Mouse (Mus musculus) stomach, embryonic 14.5 days (tissue): ENCODE measurements around the gene Dennd2a. TPM values are rescaled to one million over a fixed set of nuclear protein-coding genes. Genes with fewer than 3 reads are reported as not detected.
"Not testable (repeated sequence)": the region's sequence is repeated elsewhere in the genome, so short reads cannot be mapped to it uniquely, and the experiment has no call there.

Source experiments
- ATAC-seq: fragments of 200-750 bp; cut with Nextera tagmentation; 2 replicates; pipeline ENCODE4 v1.8.0; 2017; ENCODE audit warnings: low read depth, moderate TSS enrichment; ENCODE audit not compliant: insufficient number of reproducible peaks, insufficient read depth, low FRiP score
- H3K27ac ChIP-seq: fragments of 300-500 bp; sonication (generic); 2 replicates; pipeline ENCODE4 v1.5.1; 2014; ENCODE audit warnings: mild to moderate bottlenecking, low read length, moderate library complexity, mixed read lengths
- H3K27me3 ChIP-seq: fragments of 300-500 bp; sonication (generic); 2 replicates; pipeline ENCODE4 v1.6.1; 2014; ENCODE audit warnings: low read length, control low read depth, mixed read lengths; ENCODE audit not compliant: control insufficient read depth, insufficient read depth
- H3K36me3 ChIP-seq: fragments of 300-500 bp; sonication (generic); 2 replicates; pipeline ENCODE4 v1.6.1; 2014; ENCODE audit warnings: mild to moderate bottlenecking, control low read depth, low read length, moderate library complexity, mixed read lengths; ENCODE audit not compliant: control insufficient read depth, insufficient read depth
- H3K4me1 ChIP-seq: fragments of 300-500 bp; sonication (generic); 2 replicates; pipeline ENCODE4 v1.6.1; 2014; ENCODE audit warnings: low read length, control low read depth, mixed read lengths; ENCODE audit not compliant: control insufficient read depth, insufficient read depth
- H3K4me2 ChIP-seq: fragments of 300-500 bp; sonication (generic); replicated peaks from 2 replicates; pipeline ENCODE4 v1.6.1; 2014; ENCODE audit warnings: low read depth, low read length, control low read depth
- H3K4me3 ChIP-seq: fragments of 300-500 bp; sonication (generic); 2 replicates; pipeline ENCODE4 v1.5.1; 2014; ENCODE audit warnings: low read depth, low read length, control low read depth
- H3K9ac ChIP-seq: fragments of 300-500 bp; sonication (generic); replicated peaks from 2 replicates; pipeline ENCODE4 v1.6.1; 2014; ENCODE audit warnings: low read depth, mild to moderate bottlenecking, control low read depth, low read length, moderate library complexity, mixed read lengths
- H3K9me3 ChIP-seq: fragments of 300-500 bp; sonication (generic); 2 replicates; pipeline ENCODE4 v1.6.1; 2016; ENCODE audit warnings: low read depth, low read length, control low read depth; ENCODE audit not compliant: control insufficient read depth
- WGBS: fragments of 180-500 bp; shearing (Covaris S2); extraction: QIAGEN DNeasy Blood & Tissue Kit; methylation state at CpG from one replicate; pipeline ENCODE4 v1.1.7; 2014; 5-methylcytosine and 5-hydroxymethylcytosine counted together
- polyA plus RNA-seq: library from polyadenylated mRNA; unstranded; fragments of >200 nt; fragmentation: Nextera tagmentation; extraction: Ambion mirVana; gene quantifications from 2 replicates; pipeline ENCODE4 v1.2.1, GENCODE M21; 2014

Dennd2a gene
- polyA plus RNA-seq, 1 experiment from 2014 or later = 23.6 TPM

- H3K27me3 ChIP-seq = no peaks in the 10 kb centered on the region
- H3K4me1 ChIP-seq = no peaks in the 10 kb centered on the region
- no peak overlapping the region for H3K9ac ChIP-seq
- H3K9me3 ChIP-seq = no peaks in the 10 kb centered on the region
- no peak overlapping the region for H3K4me3 ChIP-seq
- H3K36me3 ChIP-seq = no peaks in the 10 kb centered on the region
- no peak overlapping the region for H3K27ac ChIP-seq
- 17% methylated on average over 19 of the region's 19 CpGs for WGBS
- no peak overlapping the region for H3K4me2 ChIP-seq
- ATAC-seq = no peak
Measured at GRCm38 (mm10) chr6:39445801-39446572, 111.7 kb downstream of the Dennd2a start.

- Histone ChIP-seq H3K9ac (no peak overlapping the region), H3K27me3 (no peaks in the 10 kb centered on the region), H3K36me3 (no peaks in the 10 kb centered on the region), H3K4me2 (no peak overlapping the region), H3K4me3 (no peak overlapping the region), H3K4me1 (no peaks in the 10 kb centered on the region), H3K9me3 (no peaks in the 10 kb centered on the region), H3K27ac (no peak overlapping the region)
- no peak for ATAC-seq
Measured at GRCm38 (mm10) chr6:39442786-39443287, 114.8 kb downstream of the Dennd2a start.

- Histone ChIP-seq H3K9ac (no peak overlapping the region), H3K27ac (no peak overlapping the region)
- no peak for ATAC-seq
Measured at GRCm38 (mm10) chr6:39440207-39440606, 117.5 kb downstream of the Dennd2a start.

GRCm38 (mm10) chr6:39437519-39437918, 120.1 kb downstream of the Dennd2a start:
- H3K4me1 ChIP-seq, H3K9me3 ChIP-seq, H3K4me2 ChIP-seq, H3K4me3 ChIP-seq, ATAC-seq, H3K36me3 ChIP-seq, H3K27me3 ChIP-seq, H3K27ac ChIP-seq, H3K9ac ChIP-seq: not testable (repeated sequence)
- 88% methylated on average over 6 of the region's 6 CpGs for WGBS

More at GRCm38 (mm10) chr6:39440207-39440606, 117.5 kb downstream of the Dennd2a start:
- H3K27me3 ChIP-seq = no peaks in the 10 kb centered on the region
- H3K4me3 ChIP-seq = no peak overlapping the region
- no peaks in the 10 kb centered on the region for H3K36me3 ChIP-seq
- no peaks in the 10 kb centered on the region for H3K4me1 ChIP-seq
- no peak overlapping the region for H3K4me2 ChIP-seq
- no peaks in the 10 kb centered on the region for H3K9me3 ChIP-seq

DNA sequence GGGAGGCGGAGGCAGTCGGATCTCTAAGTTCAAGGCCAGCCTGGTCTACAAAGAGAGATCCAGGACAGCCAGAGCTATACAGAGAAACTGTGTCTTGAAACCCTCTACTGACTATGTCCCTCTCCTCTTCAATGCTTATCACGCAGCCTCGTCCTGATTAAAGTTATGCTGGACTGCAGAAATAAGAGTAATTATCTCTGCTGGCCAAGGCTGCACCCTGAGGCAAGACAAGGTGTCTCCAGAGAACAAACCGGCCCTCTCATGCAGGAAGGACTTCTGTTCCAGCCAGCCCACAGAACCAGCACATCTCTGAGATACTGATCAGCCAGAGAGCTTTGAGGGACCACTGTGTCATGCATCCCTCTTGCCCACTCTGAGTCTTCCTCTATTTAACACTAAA, 121.8 kb downstream of the Dennd2a start:
- H3K4me3 ChIP-seq = no peak overlapping the region
- no peak for ATAC-seq
- H3K4me2 ChIP-seq = no peak overlapping the region
- no peaks in the 10 kb centered on the region for H3K4me1 ChIP-seq
- H3K9ac ChIP-seq = no peak overlapping the region
- no peaks in the 10 kb centered on the region for H3K27me3 ChIP-seq
- no peaks in the 10 kb centered on the region for H3K36me3 ChIP-seq
- no peaks in the 10 kb centered on the region for H3K9me3 ChIP-seq
- 85% methylated on average over 5 of the region's 5 CpGs for WGBS
- no peak overlapping the region for H3K27ac ChIP-seq

GRCm38 (mm10) chr6:39434886-39435492, 122.7 kb downstream of the Dennd2a start:
- no peak overlapping the region for H3K4me2 ChIP-seq
- WGBS = 83% methylated on average over 2 of the region's 2 CpGs
- H3K9ac ChIP-seq = no peak overlapping the region
- no peak overlapping the region for H3K4me3 ChIP-seq
- H3K27ac ChIP-seq = no peak overlapping the region
- H3K27me3 ChIP-seq = no peaks in the 10 kb centered on the region
- H3K36me3 ChIP-seq = no peaks in the 10 kb centered on the region
- no peak for ATAC-seq
- H3K4me1 ChIP-seq = no peaks in the 10 kb centered on the region
- no peaks in the 10 kb centered on the region for H3K9me3 ChIP-seq

- ATAC-seq = no peak
- no peaks in the 10 kb centered on the region for H3K27me3 ChIP-seq
- no peaks in the 10 kb centered on the region for H3K9me3 ChIP-seq
- H3K9ac ChIP-seq = no peak overlapping the region
- no peaks in the 10 kb centered on the region for H3K4me1 ChIP-seq
- WGBS = 73% methylated on average over 2 of the region's 2 CpGs
- no peak overlapping the region for H3K4me2 ChIP-seq
- H3K27ac ChIP-seq = no peak overlapping the region
- no peak overlapping the region for H3K4me3 ChIP-seq
- H3K36me3 ChIP-seq = no peaks in the 10 kb centered on the region
Measured at GRCm38 (mm10) chr6:39434111-39434885, 123.4 kb downstream of the Dennd2a start.

- H3K4me1 ChIP-seq = no peaks in the 10 kb centered on the region
- H3K27me3 ChIP-seq = no peaks in the 10 kb centered on the region
- no peak overlapping the region for H3K9ac ChIP-seq
- no peak overlapping the region for H3K4me3 ChIP-seq
- H3K4me2 ChIP-seq = no peak overlapping the region
- no peak overlapping the region for H3K27ac ChIP-seq
- ATAC-seq = no peak
- no peaks in the 10 kb centered on the region for H3K36me3 ChIP-seq
- no peaks in the 10 kb centered on the region for H3K9me3 ChIP-seq
Measured at GRCm38 (mm10) chr6:39433701-39434100, 124.0 kb downstream of the Dennd2a start.
